In genomic region chr1:72464926-72465583, GRCm38 (mm10) we compare ENCODE assay signal across 11 mouse cellular contexts.
DNase-seq lines count a peak whose midpoint lies in the region; ATAC-seq and TF ChIP-seq lines count a peak whose summit lies in the region.
"Had no signal": no experiment of that assay in that cellular context is flagged by ENCODE, and none has a peak within 500 bp of the region (broad histone marks: within the 10 kb centered on the region; RNA-seq: fewer than 3 reads in every experiment).

No protein-coding gene starts in this region.

- H3K9me3 ChIP-seq in hindbrain, embryonic 13.5 days = no peaks in the 10 kb centered on the region
- H3K9me3 ChIP-seq in hindbrain, embryonic 11.5 days (ENCODE audit: control insufficient read depth, low read length) = no peaks in the 10 kb centered on the region
- H3K9me3 ChIP-seq in midbrain, embryonic 15.5 days = no peaks in the 10 kb centered on the region

- H3K36me3 ChIP-seq in hindbrain, embryonic 13.5 days = no peaks in the 10 kb centered on the region
- H3K36me3 ChIP-seq in hindbrain, embryonic 11.5 days (ENCODE audit: control insufficient read depth, insufficient read depth, low read length) = no peaks in the 10 kb centered on the region
- H3K36me3 ChIP-seq in C2C12 (ENCODE audit: control insufficient read depth, insufficient read depth) = no peaks in the 10 kb centered on the region
- H3K36me3 ChIP-seq in midbrain, embryonic 15.5 days (replicated peaks) = no peaks in the 10 kb centered on the region

- no peak for TF ChIP-seq CTCF in C2C12 (IDR thresholded peaks at IDR 0.05; ENCODE audit: control insufficient read depth, insufficient read depth, insufficient read length)

- no peak overlapping the region for H3K4me2 ChIP-seq in hindbrain, embryonic 13.5 days
- H3K4me2 ChIP-seq in hindbrain, embryonic 11.5 days (replicated peaks; ENCODE audit: low read depth, low read length) = no peak overlapping the region
- H3K4me2 ChIP-seq in midbrain, embryonic 15.5 days = no peak overlapping the region

- H3K4me1 ChIP-seq in hindbrain, embryonic 13.5 days (replicated peaks) = peaks cover 12% of the 10 kb centered on the region
- H3K4me1 ChIP-seq in hindbrain, embryonic 11.5 days (replicated peaks; ENCODE audit: control insufficient read depth, insufficient read depth, low read length) = no peaks in the 10 kb centered on the region
- H3K4me1 ChIP-seq in midbrain, embryonic 15.5 days = peaks cover 6% of the 10 kb centered on the region

- no peak for ATAC-seq in hindbrain, embryonic 13.5 days (ENCODE audit: low FRiP score)
- no peak for ATAC-seq in hindbrain, embryonic 11.5 days (ENCODE audit: low FRiP score)
- ATAC-seq in midbrain, embryonic 15.5 days (replicated peaks) = peak; percentile 43; the same call in 1 of the 2 replicates

- peak overlapping the region; percentile 48; the same call in 1 of the 2 replicates for H3K27ac ChIP-seq in hindbrain, embryonic 13.5 days
- no peak overlapping the region for H3K27ac ChIP-seq in hindbrain, embryonic 11.5 days (ENCODE audit: low read depth, low read length)
- 0 out of 2 replicates have a peak overlapping the region, but pooled peaks have one; percentile 4 for H3K27ac ChIP-seq in midbrain, embryonic 15.5 days

- H3K79me3 ChIP-seq in C2C12 (ENCODE audit: low read depth) = no peaks in the 10 kb centered on the region

- WGBS in hindbrain, embryonic 13.5 days = 50% methylated on average over 12 of the region's 12 CpGs
- WGBS in hindbrain, embryonic 11.5 days = 60% methylated on average over 12 of the region's 12 CpGs
- 29% methylated on average over 12 of the region's 12 CpGs for WGBS in midbrain, embryonic 15.5 days

- no peak overlapping the region for H3K9ac ChIP-seq in hindbrain, embryonic 13.5 days
- no peak overlapping the region for H3K9ac ChIP-seq in hindbrain, embryonic 11.5 days (ENCODE audit: low read depth, low read length)
- no peak overlapping the region for H3K9ac ChIP-seq in midbrain, embryonic 15.5 days

- no peak overlapping the region for H3ac ChIP-seq in C2C12 (ENCODE audit: control insufficient read depth, insufficient read length, low read depth)

- H3K79me2 ChIP-seq in C2C12 (ENCODE audit: control insufficient read depth, insufficient read depth) = no peaks in the 10 kb centered on the region

- DNase-seq in hindbrain, embryonic 11.5 days (ENCODE audit: low spot score) = no peak
- peak; percentile 25 to 32 for DNase-seq in frontal cortex, postnatal 10 days (ENCODE audit: low spot score in 2 of 2)
- DNase-seq in urinary bladder, adult 2 months (ENCODE audit: low spot score) = no peak
- no peak for DNase-seq in thymus, adult 18-20 months
- DNase-seq in gastrocnemius, adult 8-10 months (ENCODE audit: low spot score in 2 of 2) = no peak
- DNase-seq: gastrocnemius, postnatal 36 days; thymus, adult 2 months had no signal

- no peaks in the 10 kb centered on the region for H3K27me3 ChIP-seq in hindbrain, embryonic 13.5 days
- H3K27me3 ChIP-seq in hindbrain, embryonic 11.5 days (ENCODE audit: control insufficient read depth, insufficient read depth, low read length) = no peaks in the 10 kb centered on the region
- H3K27me3 ChIP-seq in C2C12 (ENCODE audit: control insufficient read depth, insufficient read depth, insufficient read length) = no peaks in the 10 kb centered on the region
- no peaks in the 10 kb centered on the region for H3K27me3 ChIP-seq in midbrain, embryonic 15.5 days (replicated peaks)
- H3K27me3 ChIP-seq: CH12.LX had no signal

- H3K4me3 ChIP-seq in hindbrain, embryonic 13.5 days = no peak overlapping the region
- no peak overlapping the region for H3K4me3 ChIP-seq in hindbrain, embryonic 11.5 days (ENCODE audit: low read depth, low read length)
- H3K4me3 ChIP-seq in C2C12 (ENCODE audit: insufficient read depth, poor library complexity, severe bottlenecking) = no peak overlapping the region
- no peak overlapping the region for H3K4me3 ChIP-seq in midbrain, embryonic 15.5 days

TF ChIP-seq in C2C12, 6 proteins besides CTCF, POLR2A, EP300 and RAD21:
- no peak for TF ChIP-seq MAX (IDR thresholded peaks at IDR 0.05)
- no peak for TF ChIP-seq USF1 (IDR thresholded peaks at IDR 0.05; ENCODE audit: low read depth)
- TF ChIP-seq FOSL1 (IDR thresholded peaks at IDR 0.05; ENCODE audit: insufficient read depth, low read length, poor library complexity, severe bottlenecking) = peak; percentile 47
- TF ChIP-seq CEBPB (IDR thresholded peaks at IDR 0.05; ENCODE audit: low read depth) = peak; percentile 39
- TF ChIP-seq MYOG (IDR thresholded peaks at IDR 0.05; ENCODE audit: control insufficient read depth, extremely low read depth, insufficient read length) = no peak

Comparison
In these comparisons a context has a peak if more than half of its experiments do, and no peak if none do; other contexts are left out.
1. DNase-seq: peak in frontal cortex, postnatal 10 days (2 of 2); none in hindbrain, embryonic 11.5 days (single experiment), urinary bladder, adult 2 months (single experiment), thymus, adult 18-20 months (0 of 2) and gastrocnemius, adult 8-10 months (0 of 2).